Mouse (Mus musculus) cortical plate, adult 2 months (tissue): ENCODE data around the gene Prr7. TPM values are rescaled to one million over a fixed set of nuclear protein-coding genes. Genes with fewer than 3 reads are reported as not detected.
A peak's percentile ranks its signal among the peaks of the same experiment; 100 is the strongest.

Source experiments
- H3K27ac ChIP-seq: fragments of 200-500 bp; 2 replicates; pipeline ENCODE4 v1.5.1; 2012; ENCODE audit warnings: low read length, control low read depth, inconsistent platforms; ENCODE audit not compliant: insufficient read depth
- H3K4me1 ChIP-seq: fragments of 200-500 bp; 2 replicates; pipeline ENCODE4 v1.6.1; 2011; ENCODE audit warnings: low read length; ENCODE audit not compliant: control insufficient read depth, insufficient read depth
- H3K4me3 ChIP-seq: fragments of 200-500 bp; 2 replicates; pipeline ENCODE4 v1.5.1; 2011; ENCODE audit warnings: mild to moderate bottlenecking, low read length, control low read depth; ENCODE audit not compliant: insufficient read depth
- CTCF ChIP-seq: fragments of 200-500 bp; IDR thresholded peaks from 2 replicates; pipeline ENCODE4 v1.5.1; 2011; ENCODE audit warnings: mild to moderate bottlenecking, control low read depth, low read length; ENCODE audit not compliant: insufficient read depth; ENCODE audit errors: extremely low read depth
- POLR2A ChIP-seq: fragments of 200-500 bp; IDR thresholded peaks from 2 replicates; pipeline ENCODE4 v1.6.1; 2011; ENCODE audit warnings: mild to moderate bottlenecking, low read length, control low read depth; ENCODE audit not compliant: insufficient read depth; ENCODE audit errors: extremely low read depth
- polyA plus RNA-seq: library from polyadenylated mRNA; depleted of rRNA; stranded (reverse); fragments of >200 nt; gene quantifications from 2 replicates; pipeline ENCODE4 v1.2.3, GENCODE M21; 2012

The Prr7 gene
- polyA plus RNA-seq, 1 experiment, result 73.5 TPM

DNA sequence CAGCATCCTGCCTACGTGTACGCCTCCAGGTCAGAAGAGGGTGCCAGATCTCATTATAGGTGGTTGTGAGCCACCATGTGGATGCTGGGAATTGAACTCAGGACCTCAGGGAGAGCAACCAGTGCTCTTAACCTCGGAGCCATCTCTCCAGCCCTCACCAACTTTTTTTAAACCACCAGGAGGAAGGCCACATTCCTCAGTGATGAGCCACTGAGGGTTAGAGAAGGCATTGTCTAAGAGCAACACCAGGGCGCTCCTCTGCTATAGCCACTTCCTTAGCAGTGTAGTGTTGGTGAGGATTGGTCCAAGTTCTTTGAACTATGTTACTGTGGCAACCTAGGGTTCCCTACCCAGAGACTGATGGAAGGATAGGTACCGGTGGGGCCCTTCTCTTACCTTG lies 11.7 kb downstream of the Prr7 start:
- Histone ChIP-seq H3K4me1 (peaks cover 6% of the 10 kb centered on the region; the same call in 1 of the 2 replicates), H3K4me3 (no peak overlapping the region), H3K27ac (no peak overlapping the region)
- TF ChIP-seq CTCF, result no peak
- no peak for TF ChIP-seq POLR2A

DNA sequence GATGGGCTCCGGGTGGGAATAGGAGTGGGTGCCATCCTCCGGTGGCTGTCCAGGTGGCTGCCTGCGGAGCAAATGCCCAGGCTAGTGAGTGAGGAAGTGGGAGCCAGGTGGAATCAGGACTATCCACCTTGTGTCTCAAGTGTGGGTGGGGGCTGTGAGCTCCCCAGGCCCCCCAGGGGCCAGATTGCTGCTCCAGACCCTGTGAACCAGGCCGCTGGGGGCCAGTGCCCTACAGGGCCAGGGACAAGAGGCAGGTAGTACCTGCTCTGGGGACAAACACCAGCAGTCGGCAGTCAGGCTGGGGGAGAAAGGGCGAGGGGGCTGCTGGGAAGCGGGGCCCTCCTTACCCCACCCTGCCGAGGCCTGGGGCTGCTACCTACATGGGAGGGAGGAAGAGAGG lies 12.2 kb downstream of the Prr7 start:
- no peak for TF ChIP-seq POLR2A
- no peak for TF ChIP-seq CTCF
- no peak overlapping the region; the same call in 1 of the 2 replicates for H3K27ac ChIP-seq

DNA sequence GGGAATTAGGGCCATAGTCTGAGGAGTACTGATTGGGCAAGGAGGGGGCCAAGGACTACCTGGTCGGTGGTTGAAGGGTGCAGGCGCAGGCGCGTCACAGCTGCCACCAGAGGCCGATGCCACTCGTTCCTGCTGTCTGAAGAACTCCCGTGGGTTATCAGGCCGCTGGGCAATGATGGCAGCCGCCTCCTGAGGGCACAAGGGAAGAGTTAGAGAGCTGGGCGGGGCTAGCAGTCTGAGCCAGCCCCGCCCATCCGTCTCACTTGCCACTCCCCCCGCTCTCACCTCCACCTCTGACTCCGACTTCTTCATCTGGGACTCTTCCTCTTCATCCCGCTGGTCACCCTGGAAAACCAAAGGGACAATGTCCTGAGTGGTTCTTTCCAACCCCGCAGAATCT lies 13.4 kb downstream of the Prr7 start:
- H3K27ac ChIP-seq, result no peak overlapping the region
- H3K4me3 ChIP-seq, result no peak overlapping the region
- TF ChIP-seq POLR2A (no peak), CTCF (no peak)
- H3K4me1 ChIP-seq, result peaks cover 6% of the 10 kb centered on the region; the same call in 1 of the 2 replicates

More for the DNA sequence above, 12.2 kb downstream of the Prr7 start:
- Histone ChIP-seq H3K4me1 (peaks cover 6% of the 10 kb centered on the region; the same call in 1 of the 2 replicates), H3K4me3 (no peak overlapping the region)

DNA sequence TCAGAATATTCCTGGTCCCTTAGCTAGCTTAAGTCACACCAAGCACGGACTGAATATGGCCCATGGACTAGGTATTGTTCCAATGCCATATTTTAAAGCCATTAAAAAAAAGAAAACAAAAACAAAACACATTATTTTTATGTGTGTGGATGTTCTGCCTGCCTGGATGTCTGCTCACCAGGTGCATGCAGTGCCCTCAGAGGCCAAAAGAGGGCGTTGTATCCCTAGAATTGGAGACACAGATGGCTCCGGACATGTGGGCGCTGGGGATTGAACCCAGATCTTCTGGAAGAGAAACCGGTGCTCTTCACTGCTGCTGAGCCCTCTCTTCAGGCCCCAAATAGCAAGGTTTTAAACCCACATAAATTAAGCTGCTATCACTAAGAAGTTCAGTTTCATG lies 14.0 kb downstream of the Prr7 start:
- Histone ChIP-seq H3K4me3 (no peak overlapping the region), H3K27ac (no peak overlapping the region), H3K4me1 (peaks cover 6% of the 10 kb centered on the region; the same call in 1 of the 2 replicates)
- TF ChIP-seq POLR2A (no peak), CTCF (peak; percentile 63)

DNA sequence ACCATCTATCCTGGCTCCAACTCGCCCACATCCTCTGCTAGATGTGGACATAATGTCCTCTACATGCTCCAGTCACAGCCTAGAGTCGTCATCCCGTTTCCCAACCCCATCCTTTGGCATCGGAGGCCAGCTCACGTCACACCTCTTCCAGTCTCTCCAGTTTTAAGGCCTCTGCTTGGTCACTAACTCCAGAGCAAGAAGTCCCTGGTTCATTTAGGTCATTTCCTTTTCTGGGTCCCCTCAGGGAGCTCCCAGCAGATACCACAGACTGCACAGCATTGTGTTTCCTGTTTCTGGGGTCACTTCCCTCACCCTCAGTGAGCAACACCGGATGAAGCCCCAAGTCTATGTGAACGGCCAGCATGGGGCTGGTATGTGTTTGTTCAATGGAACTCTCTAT lies 14.9 kb downstream of the Prr7 start:
- TF ChIP-seq CTCF (no peak), POLR2A (no peak)
- peaks cover 6% of the 10 kb centered on the region; the same call in 1 of the 2 replicates for H3K4me1 ChIP-seq
- no peak overlapping the region; the same call in 1 of the 2 replicates for H3K27ac ChIP-seq
- no peak overlapping the region for H3K4me3 ChIP-seq

DNA sequence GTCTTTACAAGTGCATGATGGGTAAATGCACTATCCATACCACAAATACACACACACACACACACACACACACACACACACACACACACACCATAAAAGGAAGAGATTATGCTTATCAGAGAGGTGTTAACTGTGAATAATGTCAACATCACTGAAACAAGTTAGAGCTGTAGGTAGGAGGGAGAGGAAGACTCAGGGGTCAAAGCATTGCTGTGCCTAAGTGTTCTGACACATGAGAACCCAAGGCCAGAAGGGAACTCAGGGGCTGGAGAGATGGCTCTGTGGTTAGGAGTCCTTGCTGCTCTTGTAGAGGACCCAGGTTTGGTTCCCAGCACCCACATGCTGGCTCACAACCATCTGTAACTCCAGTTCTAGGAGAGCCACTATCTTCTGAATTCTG lies 15.9 kb downstream of the Prr7 start:
- TF ChIP-seq POLR2A, result no peak
- TF ChIP-seq CTCF, result no peak
- H3K4me1 ChIP-seq, result peaks cover 5% of the 10 kb centered on the region; the same call in 1 of the 2 replicates

DNA sequence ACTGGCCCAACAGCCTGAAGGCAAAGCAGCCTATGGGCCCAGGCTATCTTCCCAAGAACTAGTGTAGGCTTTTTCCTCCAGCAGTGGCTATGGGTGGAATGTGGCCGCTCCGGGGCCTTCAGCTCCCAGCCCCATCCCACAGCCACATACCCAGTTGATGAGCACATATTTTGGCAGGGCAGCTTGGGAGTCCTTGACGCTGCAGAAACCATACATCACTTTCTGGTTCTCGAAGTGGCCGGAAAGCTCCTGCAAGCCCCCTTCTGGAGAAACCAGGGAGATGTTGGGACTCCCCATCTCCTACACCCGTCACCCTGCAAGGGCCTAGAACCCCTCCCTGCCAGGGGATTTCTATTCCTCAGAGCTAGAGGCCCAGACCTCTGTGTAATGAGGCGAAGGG lies 18.5 kb downstream of the Prr7 start:
- H3K4me3 ChIP-seq, result peak overlapping the region; percentile 68; the same call in 1 of the 2 replicates

More for the DNA sequence above, 15.9 kb downstream of the Prr7 start:
- H3K4me3 ChIP-seq, result no peak overlapping the region
- no peak overlapping the region for H3K27ac ChIP-seq

DNA sequence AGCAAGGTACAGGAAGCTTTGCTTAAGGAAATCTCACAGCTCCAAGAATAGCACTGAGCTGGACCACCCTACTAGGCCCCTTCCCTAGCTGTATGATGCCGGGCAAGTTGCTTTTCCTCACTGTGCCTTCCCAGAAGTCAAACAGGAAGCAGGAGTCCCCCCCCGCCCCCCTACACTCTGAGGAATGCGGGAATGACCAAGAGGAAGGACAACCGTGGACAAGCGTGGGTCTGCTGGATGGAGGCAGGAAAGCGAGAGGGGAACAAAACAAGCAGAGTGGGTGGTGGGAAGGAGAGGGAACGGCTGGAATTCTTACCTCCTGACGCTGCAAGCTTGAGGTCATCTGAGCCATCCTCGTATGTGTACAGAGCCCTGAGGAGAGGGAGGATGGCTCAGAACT lies 19.0 kb downstream of the Prr7 start:
- Histone ChIP-seq H3K4me1 (0 out of 2 replicates have a peak, but pooled peaks cover 3% of the 10 kb centered on the region), H3K27ac (peak overlapping the region; percentile 74), H3K4me3 (peak overlapping the region; percentile 68)
- TF ChIP-seq CTCF (no peak), POLR2A (no peak)

More for the DNA sequence above, 18.5 kb downstream of the Prr7 start:
- H3K4me1 ChIP-seq, result 0 out of 2 replicates have a peak, but pooled peaks cover 3% of the 10 kb centered on the region
- no peak for TF ChIP-seq CTCF
- TF ChIP-seq POLR2A, result no peak
- no peak overlapping the region for H3K27ac ChIP-seq

DNA sequence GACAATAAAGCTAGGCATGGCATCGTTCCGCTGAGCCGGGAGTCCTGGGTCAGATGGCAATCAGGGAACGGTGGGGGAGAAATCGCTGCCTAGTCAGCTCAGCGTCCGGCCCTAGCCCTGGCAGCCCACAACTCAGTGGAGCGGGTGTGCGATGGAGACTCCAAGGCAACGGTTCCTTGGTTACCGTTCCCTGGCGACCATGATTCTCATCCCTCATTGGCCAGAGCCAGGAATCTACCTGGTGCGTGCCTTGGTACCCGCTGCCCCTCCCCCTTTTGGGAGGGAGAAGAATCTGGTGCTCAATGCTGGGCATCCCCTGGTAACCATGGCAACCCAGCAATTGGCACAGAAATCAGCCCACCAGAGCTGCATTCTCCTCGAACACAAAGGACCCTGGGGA lies 19.5 kb downstream of the Prr7 start:
- Histone ChIP-seq H3K4me1 (0 out of 2 replicates have a peak, but pooled peaks cover 3% of the 10 kb centered on the region), H3K27ac (peak overlapping the region; percentile 83), H3K4me3 (peak overlapping the region; percentile 68)
- TF ChIP-seq POLR2A, result peak; percentile 70; the same call in 1 of the 2 replicates
- TF ChIP-seq CTCF, result no peak

DNA sequence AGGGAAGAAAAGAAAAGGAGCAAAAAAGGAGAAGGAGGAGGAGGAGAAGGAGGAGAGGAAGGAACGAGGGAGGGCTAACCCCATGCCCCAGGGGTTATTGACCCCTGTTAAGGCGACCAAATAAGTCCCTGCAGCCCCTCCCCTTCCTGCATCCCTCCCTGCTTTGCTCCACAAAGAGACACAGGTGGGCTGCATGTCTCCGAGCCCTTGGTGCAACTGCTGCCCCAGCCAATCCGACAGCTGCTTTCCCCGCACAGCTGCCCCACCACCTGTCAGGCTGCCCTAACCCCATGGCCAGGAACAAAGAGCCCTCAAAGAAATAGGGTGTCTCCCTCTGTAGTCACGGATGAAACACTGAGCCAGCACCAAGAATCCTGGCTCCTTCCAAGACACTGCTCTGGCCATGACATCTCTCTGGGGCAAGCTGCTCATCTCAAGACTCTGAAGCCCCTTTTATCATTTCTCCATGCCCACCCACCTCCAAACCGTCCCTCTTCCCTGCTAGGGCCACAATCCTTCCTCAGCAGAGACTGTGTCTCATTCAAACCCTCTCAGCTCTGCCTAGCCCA lies 20.5 kb downstream of the Prr7 start:
- Histone ChIP-seq H3K4me3 (peak overlapping the region; percentile 68), H3K27ac (peak overlapping the region; percentile 83), H3K4me1 (no peaks in the 10 kb centered on the region)
- TF ChIP-seq POLR2A, result 0 out of 2 replicates have a peak, but pooled peaks have one; percentile 11
- TF ChIP-seq CTCF, result no peak
